Mouse (Mus musculus): Measurements from ENCODE around the gene Ppp1r3d. TPM values are rescaled to one million over a fixed set of nuclear protein-coding genes. Genes with fewer than 3 reads are reported as not detected.

Ppp1r3d gene
- 1 to 10 TPM; 8.1 to 8.9 TPM for total RNA-seq (2021)

DNA sequence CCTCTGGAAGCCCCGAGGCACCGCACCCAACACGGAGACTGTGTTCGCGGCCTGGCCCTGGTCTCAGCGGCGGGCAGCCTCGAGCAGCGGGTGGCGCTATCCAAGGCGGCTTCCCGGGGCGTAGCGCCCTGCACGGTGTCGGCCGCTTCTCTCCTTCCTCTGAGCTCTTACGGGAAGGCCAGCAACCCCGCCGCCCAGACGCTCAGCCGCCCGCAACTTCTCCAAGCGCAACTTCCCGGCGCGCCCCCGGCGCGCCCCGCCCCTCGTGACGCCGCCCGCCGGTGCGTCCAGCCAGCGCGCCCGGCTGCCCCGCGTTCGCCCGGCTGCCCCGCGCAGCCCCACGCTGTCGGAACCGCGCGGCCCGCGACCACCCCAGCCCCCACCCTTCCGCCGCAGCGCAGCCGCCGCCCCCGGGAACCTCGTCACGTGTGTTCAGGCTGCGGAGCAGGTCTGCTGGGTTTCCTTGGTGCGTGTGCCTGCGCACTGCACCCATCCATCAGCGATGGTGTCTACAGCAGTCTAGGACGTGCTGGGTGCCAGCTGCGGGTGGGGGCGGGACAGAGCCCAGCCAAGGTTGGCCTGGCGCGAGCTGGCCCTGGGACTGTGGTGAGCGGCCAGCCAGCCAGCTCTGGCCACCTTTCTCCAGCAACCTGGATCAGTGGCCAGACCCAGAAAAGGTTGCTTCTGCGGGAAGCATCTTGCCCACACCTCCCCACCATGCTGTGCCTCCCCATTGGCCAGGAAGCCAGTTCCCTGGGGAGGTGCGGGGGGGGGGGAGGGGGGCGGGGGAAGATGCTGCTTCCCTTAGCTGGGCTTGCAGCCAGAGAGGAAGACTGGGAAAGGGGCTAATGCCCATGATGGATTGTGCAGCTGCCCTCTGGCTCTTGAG, at the start of gene Ppp1r3d, which contains the start of gene Fam217b:
Ppp1r3d (minus strand) TSS at position 212 of the 889 bp plus-strand sequence.
Fam217b (plus strand) TSS at position 264 of the 889 bp plus-strand sequence.
- intact Hi-C loops (cut with DNase I): no loop called here
- DNase-seq (ENCODE audit: low spot score in 2 of 2): peak; percentile 75 to 81

DNA sequence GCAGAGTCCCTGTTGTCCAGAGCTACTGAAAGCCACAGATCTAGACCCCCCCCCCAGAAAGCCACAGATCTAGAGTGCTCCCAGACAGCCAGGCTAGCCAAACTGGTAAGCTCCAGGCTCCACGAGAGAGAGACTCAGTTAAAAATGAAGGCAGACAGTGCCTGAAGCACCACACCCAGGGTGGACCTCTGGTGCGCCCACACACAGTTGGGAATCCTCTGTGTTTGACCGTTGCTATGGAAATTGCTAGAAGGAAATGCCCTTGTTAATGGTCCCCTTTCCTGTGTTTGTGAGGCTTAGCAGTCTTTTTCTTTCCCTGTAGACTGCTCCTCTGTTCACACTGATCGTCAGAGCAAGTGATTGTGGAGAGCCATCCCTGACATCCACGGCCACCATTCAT, 46.1 kb upstream of the Ppp1r3d start:
- DNase-seq (ENCODE audit: low spot score in 2 of 2): no peak
- intact Hi-C loops (cut with DNase I): no loop called here

DNA sequence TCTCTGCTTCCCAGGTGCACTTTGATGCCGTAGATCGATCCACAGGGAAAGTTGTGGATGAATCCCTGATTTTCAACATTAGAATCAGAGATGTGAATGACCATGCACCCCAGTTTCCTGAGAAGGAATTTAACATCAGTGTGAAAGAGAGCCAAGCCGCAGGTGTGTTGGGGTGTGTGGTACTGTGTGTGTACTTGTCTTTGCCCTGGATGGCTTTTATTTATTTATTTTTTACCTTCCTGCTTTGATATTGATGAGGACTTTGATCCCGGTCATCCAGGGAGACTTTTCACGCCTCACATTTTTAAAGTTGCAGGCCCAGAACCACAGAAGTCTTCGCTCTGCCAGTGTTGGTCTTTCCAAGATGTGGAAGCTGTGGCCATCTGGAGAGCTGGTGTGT, 43.1 kb upstream of the Ppp1r3d start:
- intact Hi-C loops (cut with DNase I): no loop called here
- DNase-seq (ENCODE audit: low spot score in 2 of 2): no peak

DNA sequence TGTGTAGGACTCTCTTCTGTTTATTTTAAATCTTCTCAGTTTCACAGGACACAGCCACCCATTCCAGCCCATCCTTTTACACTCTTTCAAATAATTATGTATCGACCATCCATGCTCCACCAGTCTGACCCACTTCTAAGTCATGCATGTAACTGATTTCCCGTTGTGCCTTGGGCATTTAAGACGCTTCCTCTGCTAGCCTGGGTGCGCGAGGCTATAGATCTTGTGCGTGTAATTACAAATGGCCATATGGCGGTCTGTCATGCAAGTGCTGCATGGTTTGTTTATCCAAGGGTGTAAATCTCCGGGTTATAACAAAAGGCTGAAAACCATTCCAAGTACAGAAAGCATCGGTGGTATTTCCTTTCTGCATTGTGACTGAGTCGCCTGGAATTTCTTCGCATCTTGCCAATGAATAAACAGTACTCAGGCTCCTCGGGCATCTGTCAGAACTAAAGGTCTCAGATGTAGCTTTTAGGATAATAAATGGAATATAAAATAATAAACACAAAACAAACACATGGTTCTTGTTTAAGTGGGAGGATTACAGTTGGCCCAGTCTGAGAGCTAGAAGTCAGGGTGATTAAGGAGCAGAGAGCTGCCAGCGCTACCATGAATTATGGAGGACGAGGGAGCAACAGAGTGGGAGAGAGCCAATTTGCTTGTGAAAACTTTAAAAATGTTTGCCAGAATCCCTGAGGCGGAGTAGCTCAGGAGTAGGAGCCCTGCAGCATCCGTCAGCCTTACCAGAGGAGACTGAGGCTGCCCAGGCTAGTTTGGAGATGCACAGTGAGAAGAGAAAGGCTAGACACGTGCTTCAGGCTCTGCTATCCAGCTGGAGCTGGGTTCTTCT, 40.6 kb upstream of the Ppp1r3d start:
- no peak for DNase-seq (ENCODE audit: low spot score in 2 of 2)
- intact Hi-C loops (cut with DNase I): no loop called here

DNA sequence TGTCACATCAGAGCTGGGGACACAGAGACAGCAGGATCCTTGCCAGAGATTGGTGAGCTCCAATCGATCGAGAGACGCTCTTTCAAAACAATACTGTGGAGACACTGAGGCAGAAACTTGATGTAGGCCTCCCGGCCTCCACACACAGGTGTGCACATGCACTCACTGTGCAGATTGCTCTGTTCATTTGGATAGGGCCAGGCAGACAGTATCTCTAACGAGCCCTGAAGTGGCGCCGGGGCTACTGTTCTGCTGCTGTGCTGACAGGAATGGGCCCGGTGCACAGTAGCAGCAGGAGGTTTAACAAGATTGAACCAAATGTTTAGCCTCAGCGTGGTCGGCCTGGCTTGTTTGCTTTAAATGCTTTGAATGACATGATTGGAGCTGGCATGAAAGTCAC, 36.7 kb upstream of the Ppp1r3d start:
- DNase-seq (ENCODE audit: low spot score in 2 of 2): no peak
- intact Hi-C loops (cut with DNase I): no loop called here

DNA sequence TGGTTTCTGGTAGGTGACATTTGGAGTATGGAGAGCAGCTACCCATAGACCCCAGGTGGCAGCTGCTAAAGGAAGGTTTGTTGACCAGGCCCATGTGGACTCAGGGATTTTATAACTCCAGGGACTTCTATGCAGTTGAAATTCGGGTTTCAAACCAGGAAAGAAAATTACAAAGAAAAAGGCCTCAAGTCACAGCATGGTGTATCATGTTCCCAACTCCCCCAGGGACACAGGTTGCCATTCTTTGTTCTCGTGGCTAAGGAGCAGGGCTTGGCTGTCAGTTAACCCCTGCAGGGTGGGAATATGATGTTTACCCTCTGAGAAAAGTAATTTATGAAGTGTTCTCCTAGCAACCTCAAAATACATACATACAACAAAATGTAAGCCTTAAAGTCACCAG, 36.0 kb upstream of the Ppp1r3d start:
- no peak for DNase-seq (ENCODE audit: low spot score in 2 of 2)
- intact Hi-C loops (cut with DNase I): no loop called here

DNA sequence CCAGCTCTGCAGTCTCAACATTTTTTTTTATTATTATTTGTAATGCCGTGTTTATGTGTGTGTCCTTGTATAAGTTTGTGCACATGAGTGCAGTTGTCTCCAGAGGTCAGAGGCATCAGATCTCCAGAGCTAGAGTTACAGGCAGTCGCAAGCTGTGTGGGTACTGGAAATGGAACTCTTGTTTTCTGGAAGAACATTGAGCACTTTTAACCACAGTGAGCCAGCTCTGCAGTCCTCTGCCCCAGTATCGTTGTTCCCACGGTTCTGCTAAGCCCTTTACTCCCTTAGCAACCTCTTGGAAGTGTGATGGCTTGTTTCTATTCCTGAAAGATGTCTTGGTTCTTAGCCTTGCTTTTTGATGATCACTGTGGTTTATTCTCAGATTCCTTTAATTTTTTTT, 35.1 kb upstream of the Ppp1r3d start:
- DNase-seq (ENCODE audit: low spot score in 2 of 2): no peak
- intact Hi-C loops (cut with DNase I): no loop called here

DNA sequence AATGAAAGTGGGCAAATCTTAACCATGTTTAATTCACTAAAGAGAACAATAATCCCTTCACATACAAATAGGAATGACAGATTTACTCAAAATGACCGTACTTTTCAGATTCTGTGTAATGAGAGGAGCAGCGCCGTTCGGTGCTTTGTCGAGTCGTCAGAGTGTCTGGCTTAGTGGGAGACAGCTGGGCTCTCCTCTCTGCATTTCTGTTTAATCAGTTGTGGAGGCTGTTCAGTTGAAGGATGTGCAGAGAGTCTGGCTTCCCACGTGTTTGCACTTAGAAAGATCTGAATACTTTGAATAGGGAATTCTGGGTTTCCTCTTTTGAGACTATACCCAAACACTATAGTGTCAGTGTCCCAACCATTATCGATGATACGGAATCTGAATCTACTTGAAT, 23.0 kb upstream of the Ppp1r3d start:
- no peak for DNase-seq (ENCODE audit: low spot score in 2 of 2)
- intact Hi-C loops (cut with DNase I): no loop called here

DNA sequence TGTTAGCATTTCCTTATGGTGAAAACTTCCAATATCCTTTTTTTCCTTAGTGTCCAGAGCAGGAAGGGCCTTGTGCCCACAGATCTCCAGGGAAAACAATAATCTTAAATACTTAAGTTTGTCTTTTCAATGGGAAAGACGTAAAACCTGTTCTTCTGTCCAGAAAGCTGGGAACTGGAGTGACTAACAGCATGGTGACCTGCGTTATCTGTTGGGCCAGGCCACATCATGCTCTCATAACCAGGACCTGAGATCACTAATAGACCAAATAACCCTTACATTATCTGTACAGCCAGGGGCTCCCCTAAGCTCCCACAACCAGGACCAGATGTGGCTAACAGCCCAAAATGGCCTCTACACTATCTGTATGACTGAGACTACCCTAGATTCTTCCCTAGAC, 19.6 kb upstream of the Ppp1r3d start:
- intact Hi-C loops (cut with DNase I): no loop called here
- DNase-seq (ENCODE audit: low spot score in 2 of 2): no peak

DNA sequence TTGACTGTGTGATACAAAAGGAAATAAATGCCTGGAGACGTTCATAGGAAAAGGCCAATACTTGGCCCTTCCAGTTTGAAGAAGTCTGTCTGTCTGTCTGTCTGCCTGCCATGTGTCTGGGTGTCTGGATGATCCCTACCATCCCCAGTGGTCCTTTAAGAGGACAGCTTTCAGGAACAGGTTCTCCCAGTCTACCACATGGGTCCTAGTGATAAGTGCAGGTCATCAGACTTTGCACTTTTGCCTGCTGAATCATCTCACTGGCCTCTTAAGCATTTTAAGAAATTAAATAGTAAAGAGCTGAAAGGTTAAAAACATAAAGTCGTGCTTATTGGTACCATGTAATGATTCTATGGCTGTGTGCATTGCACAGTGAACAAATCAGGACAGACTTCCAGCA, 19.2 kb upstream of the Ppp1r3d start:
- intact Hi-C loops (cut with DNase I): no loop called here
- no peak for DNase-seq (ENCODE audit: low spot score in 2 of 2)

DNA sequence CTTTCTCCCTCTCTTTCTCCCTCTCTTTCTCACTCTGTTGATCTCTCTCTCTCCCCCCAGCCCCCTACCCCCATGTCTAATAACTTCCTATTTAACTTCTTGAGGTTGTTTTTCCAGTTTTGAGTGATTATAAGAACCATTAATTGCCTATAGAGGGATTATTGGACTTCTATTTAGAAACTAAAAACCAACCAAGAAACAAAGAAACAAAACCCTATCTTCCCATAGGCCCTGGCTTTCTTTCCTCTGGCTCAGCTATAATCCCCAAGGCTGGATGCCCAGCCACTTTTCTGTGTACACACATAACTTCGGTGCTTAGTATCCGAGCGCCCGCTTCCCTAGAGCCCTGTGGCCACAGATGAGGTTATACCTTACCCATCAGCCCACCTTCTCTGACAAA, 16.0 kb upstream of the Ppp1r3d start, which contains the start of gene Cdh26:
Cdh26 (plus strand) TSS at position 301 of the 400 bp plus-strand sequence.
- intact Hi-C loops (cut with DNase I): no loop called here
- DNase-seq (ENCODE audit: low spot score in 2 of 2): no peak

DNA sequence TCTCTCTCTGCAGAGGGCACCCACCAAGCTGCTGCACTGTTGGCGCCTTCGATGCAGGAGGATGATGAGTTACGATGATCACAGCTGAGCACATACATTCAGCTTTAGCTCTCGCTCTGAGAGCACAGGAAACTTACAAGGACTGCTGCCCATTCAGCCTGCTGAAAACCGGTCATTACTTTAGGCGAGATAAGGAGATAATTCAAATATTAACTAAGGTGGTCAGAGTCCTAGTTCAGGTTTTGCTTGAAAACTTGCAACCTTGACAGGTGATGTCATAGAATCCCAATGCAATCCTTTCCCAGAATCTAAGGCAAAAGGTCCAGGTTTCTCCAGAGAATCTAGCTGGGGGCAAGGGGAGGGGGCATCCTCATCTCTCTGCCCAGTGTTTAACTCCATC, 15.2 kb upstream of the Ppp1r3d start:
- no peak for DNase-seq (ENCODE audit: low spot score in 2 of 2)
- intact Hi-C loops (cut with DNase I): loop anchor here (10.0 kb wide), 1 partner anchor 1445 kb away; no protein-coding TSS in a partner anchor

DNA sequence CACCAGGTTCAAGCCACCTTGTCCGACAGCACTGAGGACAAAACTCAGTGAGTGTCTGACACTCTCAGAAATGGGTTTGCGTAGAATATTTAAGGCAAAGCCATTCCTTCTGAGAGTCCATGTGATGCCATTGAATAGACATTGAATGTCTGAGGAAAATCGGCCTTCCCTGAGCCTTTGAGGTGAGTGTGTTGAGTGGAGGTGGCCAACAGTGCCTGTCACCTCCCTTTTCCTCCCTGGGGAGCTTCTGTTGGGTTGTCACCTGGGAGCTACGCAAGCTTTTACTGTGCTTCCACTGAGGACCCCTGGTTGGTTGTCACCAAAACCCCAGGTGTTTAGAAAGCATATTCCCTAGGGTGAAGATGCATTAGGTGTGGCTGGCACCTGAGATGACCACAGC, 14.4 kb upstream of the Ppp1r3d start:
- intact Hi-C loops (cut with DNase I): loop anchor here (10.0 kb wide), 1 partner anchor 1446 kb away; no protein-coding TSS in a partner anchor
- no peak for DNase-seq (ENCODE audit: low spot score in 2 of 2)

DNA sequence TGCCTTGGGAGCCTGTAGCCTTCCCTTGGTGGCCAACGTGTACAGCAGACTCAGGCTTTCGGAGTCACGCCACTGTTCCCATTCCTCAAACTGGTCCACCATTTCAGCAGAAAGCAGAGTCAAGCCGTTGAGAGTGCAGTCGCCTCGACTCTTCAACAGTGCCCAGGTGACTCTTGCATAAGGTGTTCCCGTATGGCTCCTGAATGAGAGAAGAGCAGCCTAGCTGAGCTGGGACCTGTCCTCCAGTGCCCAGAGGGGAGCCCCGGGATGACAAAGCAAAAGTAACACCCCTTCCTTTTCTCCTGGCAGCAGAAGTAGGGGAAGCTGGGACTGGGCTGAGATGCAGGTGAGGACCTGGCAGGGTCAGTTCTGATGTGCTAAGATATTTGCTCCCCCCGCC, 13.9 kb upstream of the Ppp1r3d start:
- DNase-seq (ENCODE audit: low spot score in 2 of 2): peak in 1 of 2 experiments; percentile 1
- intact Hi-C loops (cut with DNase I): loop anchor here (10.0 kb wide), 1 partner anchor 1447 kb away; no protein-coding TSS in a partner anchor

DNA sequence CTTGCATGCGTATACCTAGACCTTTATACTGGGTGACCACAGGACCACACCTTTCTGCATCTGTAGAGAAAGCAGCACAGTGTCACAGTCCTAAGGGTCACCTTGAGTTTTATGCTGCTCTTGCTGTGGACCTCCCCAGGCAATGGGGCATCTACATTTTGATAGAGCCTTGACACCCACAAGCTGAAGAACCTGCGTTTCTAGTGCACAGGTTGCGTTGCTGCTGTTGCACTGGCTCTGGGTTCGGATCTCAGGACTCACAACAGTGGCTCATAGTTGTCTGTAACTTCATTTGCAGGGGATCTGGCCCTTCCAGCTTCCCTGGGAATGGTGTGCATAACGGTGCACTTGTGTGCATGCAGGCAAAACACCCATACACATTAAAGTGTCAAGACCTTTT, 12.9 kb upstream of the Ppp1r3d start:
- DNase-seq (ENCODE audit: low spot score in 2 of 2): peak in 1 of 2 experiments; percentile 2
- intact Hi-C loops (cut with DNase I): loop anchor here (10.0 kb wide), 1 partner anchor 1448 kb away; no protein-coding TSS in a partner anchor

DNA sequence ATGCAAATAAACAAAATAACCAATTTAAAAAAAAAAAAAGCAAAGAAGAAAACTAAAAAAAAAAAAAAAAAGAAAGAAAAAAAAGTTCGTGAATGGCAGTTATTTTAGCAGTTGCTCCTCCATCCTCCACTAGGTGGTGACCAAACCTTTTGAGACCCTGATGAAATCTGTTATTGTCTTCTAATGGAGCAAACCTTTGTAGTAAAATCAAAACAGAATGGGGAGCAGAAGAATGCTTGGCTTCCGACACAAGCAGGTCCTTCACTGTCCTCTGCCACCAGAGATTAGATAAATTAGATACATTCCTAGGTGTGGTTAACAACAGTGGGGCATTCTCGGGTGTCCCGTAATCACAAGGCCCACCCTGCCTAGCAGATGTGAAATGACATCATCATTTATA, 12.0 kb upstream of the Ppp1r3d start:
- intact Hi-C loops (cut with DNase I): loop anchor here (10.0 kb wide), 1 partner anchor 1449 kb away; no protein-coding TSS in a partner anchor
- DNase-seq (ENCODE audit: low spot score in 2 of 2): peak; percentile 1 to 7

DNA sequence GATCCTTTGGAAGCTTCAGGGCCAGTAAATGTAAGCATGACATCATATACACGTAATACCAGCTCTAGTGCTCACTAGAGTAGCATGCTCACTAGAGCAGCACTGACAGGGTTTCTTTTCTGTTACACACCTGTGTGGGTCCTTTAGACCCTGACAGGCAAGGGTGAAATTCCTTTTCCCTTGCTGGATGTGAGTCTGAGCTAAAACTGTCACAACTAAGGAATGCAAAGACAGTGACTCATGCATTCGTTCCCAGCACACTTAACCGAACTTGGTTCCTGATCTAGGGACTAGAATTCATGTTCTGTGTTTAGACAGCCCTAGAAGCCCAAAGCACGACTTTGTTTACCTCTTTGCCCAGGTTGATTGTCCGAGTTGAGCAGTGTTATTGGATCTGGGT, 9.0 kb upstream of the Ppp1r3d start:
- intact Hi-C loops (cut with DNase I): loop anchor here (10.0 kb wide), 1 partner anchor 1452 kb away; no protein-coding TSS in a partner anchor
- peak in 1 of 2 experiments; percentile 2 for DNase-seq (ENCODE audit: low spot score in 2 of 2)

DNA sequence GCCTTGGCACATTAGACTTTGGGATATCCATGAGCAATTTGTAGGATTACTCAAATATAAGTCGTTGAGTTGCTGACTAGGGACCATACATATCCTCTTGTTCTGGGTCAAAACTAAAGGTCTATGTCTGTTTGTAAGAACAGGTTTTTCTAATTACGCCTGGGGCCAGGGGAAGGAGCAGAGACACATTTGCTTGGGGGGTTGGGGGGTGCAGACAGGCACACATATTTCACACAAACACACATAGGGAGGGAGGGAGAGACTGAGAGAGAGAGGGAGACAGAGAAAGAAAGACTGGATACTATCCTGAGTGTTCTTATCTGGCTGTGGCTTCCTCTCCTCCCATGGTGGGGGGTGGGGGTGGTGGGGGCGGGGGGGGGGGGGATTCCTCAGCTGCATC, 7.9 kb upstream of the Ppp1r3d start:
- DNase-seq (ENCODE audit: low spot score in 2 of 2): peak in 1 of 2 experiments; percentile 1

DNA sequence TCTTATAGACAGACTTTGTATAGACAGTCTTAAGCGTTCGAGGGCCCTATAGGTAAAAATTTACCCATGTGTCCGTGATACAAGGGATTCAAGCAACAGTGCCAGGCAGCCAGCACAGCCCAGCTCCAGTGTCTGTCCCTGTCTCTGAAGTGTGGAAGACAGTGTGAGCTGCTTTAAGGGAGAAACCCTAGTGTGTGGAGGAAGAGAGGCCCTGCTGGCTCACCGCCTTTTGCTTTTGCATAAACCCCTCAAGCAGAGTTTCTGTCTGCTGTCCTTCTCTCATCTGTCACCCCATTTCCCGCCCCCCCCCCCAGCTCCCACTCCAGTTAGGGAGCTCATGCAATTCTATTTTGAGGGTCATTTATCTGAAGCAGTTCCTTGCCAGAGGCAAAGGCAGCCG, 7.3 kb upstream of the Ppp1r3d start:
- peak in 1 of 2 experiments; percentile 4 for DNase-seq (ENCODE audit: low spot score in 2 of 2)
- intact Hi-C loops (cut with DNase I): loop anchor here (10.0 kb wide), 1 partner anchor 1453 kb away; no protein-coding TSS in a partner anchor

More for the DNA sequence above, 7.9 kb upstream of the Ppp1r3d start:
- intact Hi-C loops (cut with DNase I): loop anchor here (10.0 kb wide), 1 partner anchor 1453 kb away; no protein-coding TSS in a partner anchor

DNA sequence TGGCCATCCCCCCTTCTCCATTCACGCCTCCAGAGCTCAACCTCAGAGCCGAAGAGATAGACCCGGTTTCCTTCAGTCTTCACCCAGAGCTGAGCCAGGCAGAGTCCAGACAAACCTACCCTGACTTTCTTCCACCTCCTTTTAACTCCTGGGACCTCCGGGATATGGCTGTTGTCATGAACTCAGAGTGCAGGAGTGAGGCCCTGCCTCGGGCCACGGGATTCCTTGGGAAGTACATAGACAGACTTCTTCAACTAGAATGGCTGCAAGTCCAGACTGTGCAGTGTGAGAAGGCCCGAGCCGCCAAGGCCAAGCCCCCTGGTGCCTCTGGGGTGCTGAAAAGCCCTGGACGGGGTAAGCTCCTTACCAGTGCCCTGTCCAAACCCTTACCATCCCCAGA, 6.3 kb upstream of the Ppp1r3d start:
- intact Hi-C loops (cut with DNase I): loop anchor here (10.0 kb wide), 1 partner anchor 1454 kb away; no protein-coding TSS in a partner anchor
- DNase-seq (ENCODE audit: low spot score in 2 of 2): no peak

All from left cerebral cortex, postnatal 36 days (tissue).